Mouse (Mus musculus): ENCODE results near the gene Mdfic.
"Not testable (repeated sequence)": the region's sequence is repeated elsewhere in the genome, so short reads cannot be mapped to it uniquely, and the experiment has no call there.

Gene Mdfic

GRCm38 (mm10) chr6:15720461-15720817, at the start of gene Mdfic:
Gene Mdfic, plus strand, starts transcription at chr6:15720661.
- no peak for DNase-seq (ENCODE audit: low spot score in 2 of 2)

- no peak for DNase-seq (ENCODE audit: low spot score in 2 of 2)
Observed at GRCm38 (mm10) chr6:15671364-15671763, 49.1 kb upstream of the Mdfic start.

- no peak for DNase-seq (ENCODE audit: low spot score in 2 of 2)
Observed at GRCm38 (mm10) chr6:15710080-15710479, 10.4 kb upstream of the Mdfic start.

GRCm38 (mm10) chr6:15710706-15711105, 9.8 kb upstream of the Mdfic start:
- DNase-seq (ENCODE audit: low spot score in 2 of 2) = no peak

GRCm38 (mm10) chr6:15712860-15713385, 7.5 kb upstream of the Mdfic start:
- DNase-seq (ENCODE audit: low spot score in 2 of 2) = no peak

- DNase-seq (ENCODE audit: low spot score in 2 of 2) = not testable (repeated sequence)
Observed at GRCm38 (mm10) chr6:15714036-15714435, 6.4 kb upstream of the Mdfic start.

- DNase-seq (ENCODE audit: low spot score in 2 of 2) = no peak
Observed at GRCm38 (mm10) chr6:15714996-15715844, 5.2 kb upstream of the Mdfic start.

GRCm38 (mm10) chr6:15719919-15720318, 542 bp upstream of the Mdfic start:
- DNase-seq (ENCODE audit: low spot score in 2 of 2) = no peak

GRCm38 (mm10) chr6:15720818-15721715, 606 bp downstream of the Mdfic start:
- DNase-seq (ENCODE audit: low spot score in 2 of 2) = peak in 1 of 2 experiments; percentile 3

GRCm38 (mm10) chr6:15721716-15722031, 1.2 kb downstream of the Mdfic start:
- no peak for DNase-seq (ENCODE audit: low spot score in 2 of 2)

GRCm38 (mm10) chr6:15722631-15723030, 2.2 kb downstream of the Mdfic start:
- not testable (repeated sequence) for DNase-seq (ENCODE audit: low spot score in 2 of 2)

GRCm38 (mm10) chr6:15724304-15724703, 3.8 kb downstream of the Mdfic start:
- no peak for DNase-seq (ENCODE audit: low spot score in 2 of 2)

GRCm38 (mm10) chr6:15726422-15726821, 6.0 kb downstream of the Mdfic start:
- no peak for DNase-seq (ENCODE audit: low spot score in 2 of 2)

GRCm38 (mm10) chr6:15727681-15728410, 7.4 kb downstream of the Mdfic start:
- no peak for DNase-seq (ENCODE audit: low spot score in 2 of 2)

- no peak for DNase-seq (ENCODE audit: low spot score in 2 of 2)
Observed at GRCm38 (mm10) chr6:15728844-15729577, 8.6 kb downstream of the Mdfic start.

GRCm38 (mm10) chr6:15730258-15730657, 9.8 kb downstream of the Mdfic start:
- no peak for DNase-seq (ENCODE audit: low spot score in 2 of 2)

GRCm38 (mm10) chr6:15730666-15731065, 10.2 kb downstream of the Mdfic start:
- no peak for DNase-seq (ENCODE audit: low spot score in 2 of 2)

- DNase-seq (ENCODE audit: low spot score in 2 of 2) = no peak
Observed at GRCm38 (mm10) chr6:15731452-15731851, 11.0 kb downstream of the Mdfic start.

GRCm38 (mm10) chr6:15737312-15737911, 17.0 kb downstream of the Mdfic start:
- DNase-seq (ENCODE audit: low spot score in 2 of 2) = no peak

- DNase-seq (ENCODE audit: low spot score in 2 of 2) = no peak
Observed at GRCm38 (mm10) chr6:15738331-15738943, 18.0 kb downstream of the Mdfic start.

Data from frontal cortex, postnatal 25 days (tissue).